Mouse (Mus musculus) heart, postnatal 36 days (tissue): ENCODE results near the gene Fbxo9. TPM values are rescaled to one million over a fixed set of nuclear protein-coding genes. Genes with fewer than 3 reads are reported as not detected.

ENCODE experiments used
- total RNA-seq, 2 experiments: library from RNA; stranded (reverse); gene quantifications; 2 replicates each; pipeline ENCODE4 v1.2.3; 2021

The Fbxo9 gene
- total RNA-seq, 2 experiments from 2014 or later = 49.9 to 52.5 TPM

Other genes starting within 250 kb of the Fbxo9 start
- gene Elovl5, start 191.7 kb downstream of the Fbxo9 start, total RNA-seq = 10 to 100 TPM; 28.8 to 35.2 TPM
- not detected for gene Gcm1, start 57.1 kb downstream of the Fbxo9 start, total RNA-seq
- 10 to 100 TPM; 13.7 to 15.3 TPM for gene Ick, start 127 bp upstream of the Fbxo9 start, total RNA-seq
- 10 to 100 TPM; 88.6 to 98.7 TPM for gene Gsta4, start 73.7 kb upstream of the Fbxo9 start, total RNA-seq
- 1 to 10 TPM in 1 of 2 experiments, not detected in 1; 1.1 TPM for gene Gsta1, start 121.6 kb upstream of the Fbxo9 start, total RNA-seq
- 1 to 10 TPM; 1.0 to 1.2 TPM for gene Gm3776, start 148.1 kb upstream of the Fbxo9 start, total RNA-seq
- gene Gm10639, start 180.9 kb upstream of the Fbxo9 start, total RNA-seq = not detected
- not detected for gene Omt2a, start 205.7 kb upstream of the Fbxo9 start, total RNA-seq
- gene Omt2b, start 218.5 kb upstream of the Fbxo9 start, total RNA-seq = not detected
- under 1 TPM in 1 of 2 experiments, not detected in 1; 0.46 TPM for gene Gsta2, start 246.7 kb upstream of the Fbxo9 start, total RNA-seq